Mouse (Mus musculus) erythroblast, embryonic 14.5 days (primary cell): ENCODE results near the gene Acsl3. TPM values are rescaled to one million over a fixed set of nuclear protein-coding genes. Genes with fewer than 3 reads are reported as not detected.

Experiments used
- H3K27me3 ChIP-seq: 2 replicates; pipeline ENCODE4 v1.6.1; 2012; ENCODE audit warnings: inconsistent platforms; ENCODE audit not compliant: control insufficient read depth
- H3K36me3 ChIP-seq: 2 replicates; pipeline ENCODE4 v1.6.1; 2012; ENCODE audit warnings: mild to moderate bottlenecking, inconsistent platforms; ENCODE audit not compliant: control insufficient read depth
- H3K4me1 ChIP-seq: 2 replicates; pipeline ENCODE4 v1.6.1; 2012; ENCODE audit warnings: inconsistent platforms; ENCODE audit not compliant: control insufficient read depth
- H3K4me3 ChIP-seq: replicated peaks from 2 replicates; pipeline ENCODE3; 2012; ENCODE audit warnings: moderate library complexity, mild to moderate bottlenecking, inconsistent platforms
- H3K9me3 ChIP-seq: 2 replicates; pipeline ENCODE4 v1.6.1; 2012; ENCODE audit warnings: low read length, inconsistent platforms, mixed read lengths; ENCODE audit not compliant: control insufficient read depth
- GATA1 ChIP-seq: IDR thresholded peaks from 2 replicates; pipeline ENCODE4 v1.6.1; 2012; ENCODE audit warnings: low read length, inconsistent platforms, mixed read lengths
- TAL1 ChIP-seq: IDR thresholded peaks from 3 replicates; pipeline ENCODE4 v1.6.1; 2012; ENCODE audit warnings: low read length, inconsistent platforms, mixed read lengths
- polyA plus RNA-seq: library from polyadenylated mRNA; stranded (reverse); fragments of >175 nt; gene quantifications from 2 replicates; pipeline ENCODE4 v1.2.3, GENCODE M21; 2012

Gene Acsl3
- polyA plus RNA-seq, 1 experiment: 0.11 TPM

DNA sequence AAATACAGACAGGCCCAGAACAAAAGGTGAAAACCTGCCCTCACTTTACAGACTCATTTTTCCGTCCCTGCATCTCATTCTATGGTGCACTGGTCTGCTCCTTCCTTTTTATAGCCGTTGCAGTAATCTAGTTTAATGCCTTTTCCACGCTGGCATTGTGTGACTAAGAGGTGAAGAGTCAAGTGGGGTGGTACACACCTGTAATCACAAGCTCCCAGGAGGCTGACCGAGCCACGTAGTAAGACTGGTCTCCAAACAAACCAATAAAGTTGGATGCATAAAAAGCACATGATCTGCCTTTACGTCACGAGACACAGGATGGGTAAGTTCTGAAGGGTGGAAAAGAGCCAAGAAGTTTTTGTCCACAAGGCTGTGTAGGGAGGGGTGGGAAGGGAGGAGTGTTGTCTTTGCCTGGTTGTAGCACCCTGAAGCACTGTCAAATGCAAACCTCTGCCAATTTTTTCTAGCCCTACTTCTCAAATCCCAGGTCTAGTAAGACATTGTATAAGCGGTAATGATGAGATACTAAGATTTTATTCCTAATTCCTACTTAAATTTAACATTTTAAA is 10.2 kb upstream of the Acsl3 start:
- H3K27me3 ChIP-seq: no peaks in the 10 kb centered on the region
- TF ChIP-seq GATA1 (no peak), TAL1 (no peak)
- H3K9me3 ChIP-seq: no peaks in the 10 kb centered on the region
- H3K4me3 ChIP-seq: no peak overlapping the region
- H3K36me3 ChIP-seq: no peaks in the 10 kb centered on the region
- no peaks in the 10 kb centered on the region for H3K4me1 ChIP-seq

DNA sequence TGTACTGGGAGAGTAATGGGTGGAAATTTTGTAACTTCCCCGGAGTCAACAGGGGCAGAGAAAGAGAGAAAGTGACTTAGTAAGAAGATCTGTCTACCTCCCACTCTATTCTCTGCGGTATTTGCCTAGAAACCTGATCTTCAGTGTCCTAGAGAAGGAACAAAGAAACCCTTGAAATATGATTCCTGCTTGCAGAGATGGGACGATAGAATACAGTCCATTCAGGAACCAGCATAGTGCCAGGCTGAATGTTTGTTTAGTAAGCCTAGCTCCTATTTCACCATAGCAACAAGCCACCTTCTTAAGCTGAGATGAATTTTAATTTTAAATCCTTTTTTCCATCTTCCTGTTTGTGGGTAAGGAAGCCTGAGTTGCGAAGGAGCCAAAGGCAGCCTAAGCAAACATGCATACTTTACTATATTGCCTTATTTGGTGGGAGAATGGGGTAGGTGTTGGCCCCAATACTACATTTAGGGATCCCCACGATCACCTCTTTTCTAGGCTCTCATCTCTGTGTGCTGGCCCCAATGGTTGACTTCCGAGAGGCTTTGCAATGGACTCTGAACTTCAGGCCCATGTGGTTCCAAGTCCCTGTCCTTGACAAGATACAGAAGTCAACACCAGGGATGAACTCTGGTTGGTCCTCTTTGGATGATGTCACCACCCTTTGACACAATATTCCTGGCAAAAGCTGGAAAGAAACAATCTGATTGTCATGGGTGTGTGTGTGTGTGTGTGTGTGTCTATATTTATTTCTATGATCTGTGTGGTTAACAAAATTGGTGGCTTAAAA is 8.2 kb upstream of the Acsl3 start:
- no peaks in the 10 kb centered on the region for H3K36me3 ChIP-seq
- no peaks in the 10 kb centered on the region for H3K27me3 ChIP-seq
- TF ChIP-seq GATA1 (no peak), TAL1 (no peak)
- no peaks in the 10 kb centered on the region for H3K4me1 ChIP-seq
- no peak overlapping the region for H3K4me3 ChIP-seq
- H3K9me3 ChIP-seq: no peaks in the 10 kb centered on the region

DNA sequence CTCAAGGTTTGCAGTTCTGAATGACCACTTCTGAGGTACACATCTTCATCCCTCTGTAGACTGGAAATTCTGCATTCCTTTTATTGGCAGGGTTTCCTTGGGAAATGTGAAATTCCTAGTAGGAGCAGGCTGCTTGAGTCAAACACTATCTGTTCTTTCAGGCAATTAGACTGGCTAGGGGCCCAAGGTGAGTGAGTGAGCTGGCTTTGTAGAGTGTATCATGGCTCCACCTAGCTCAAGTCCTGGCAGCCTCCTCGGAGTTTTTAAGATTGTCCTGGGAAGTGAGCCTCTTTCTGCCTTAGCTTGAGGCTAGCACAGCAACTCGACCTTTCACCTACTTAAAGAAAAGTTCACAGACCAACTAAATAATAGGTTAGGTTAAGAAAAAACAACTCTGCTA is 1.2 kb upstream of the Acsl3 start:
- Histone ChIP-seq H3K27me3 (no peaks in the 10 kb centered on the region), H3K36me3 (no peaks in the 10 kb centered on the region), H3K4me3 (no peak overlapping the region), H3K9me3 (no peaks in the 10 kb centered on the region), H3K4me1 (peaks cover 38% of the 10 kb centered on the region)
- TF ChIP-seq TAL1 (no peak), GATA1 (no peak)

GRCm38 (mm10) chr1:78657021-78657629 is 500 bp upstream of the Acsl3 start:
- Histone ChIP-seq H3K9me3 (no peaks in the 10 kb centered on the region), H3K4me3 (peak overlapping the region; percentile 92), H3K4me1 (peaks cover 38% of the 10 kb centered on the region), H3K36me3 (no peaks in the 10 kb centered on the region), H3K27me3 (no peaks in the 10 kb centered on the region)
- TF ChIP-seq TAL1 (no peak), GATA1 (no peak)

DNA sequence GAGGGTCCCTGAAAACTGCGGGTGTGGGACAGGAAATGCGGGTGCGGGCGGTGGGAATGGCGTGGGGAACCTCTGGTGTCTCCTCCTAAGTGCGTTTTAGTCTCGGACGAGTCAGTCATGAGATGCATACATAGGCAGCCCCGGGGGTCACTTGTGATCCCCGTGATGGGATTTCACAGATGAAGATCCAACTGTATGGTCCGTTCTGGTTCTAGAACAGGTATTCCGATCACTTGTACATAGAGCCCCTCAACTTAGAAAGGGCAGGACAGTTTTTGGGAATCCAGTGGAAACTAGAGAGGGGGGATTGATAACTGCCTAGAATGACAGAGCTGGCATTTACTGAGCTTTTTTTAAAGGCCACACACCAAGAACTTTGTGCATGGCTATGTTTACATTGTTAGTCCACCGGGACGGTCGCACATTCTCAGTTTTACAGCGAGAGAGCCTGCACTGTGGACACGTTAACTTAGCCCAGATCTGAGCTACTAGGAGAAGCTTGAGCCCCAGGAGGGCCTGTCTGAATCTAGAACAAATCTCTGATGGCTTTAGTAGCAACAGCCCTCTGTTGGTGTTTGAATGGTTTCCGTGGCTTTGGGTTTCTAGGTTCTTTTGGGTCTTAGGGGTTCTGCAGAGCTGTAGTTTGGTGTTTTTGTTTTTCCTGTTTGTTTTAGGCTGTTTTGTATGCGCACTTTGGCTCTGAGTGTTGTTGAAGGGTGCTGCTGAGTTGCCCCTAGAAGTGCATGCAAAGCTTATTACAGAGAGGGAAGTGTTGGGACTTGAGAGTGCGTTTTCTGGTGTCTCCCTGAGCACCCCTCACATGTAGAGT is 1.0 kb downstream of the Acsl3 start:
- TF ChIP-seq GATA1 (no peak), TAL1 (no peak)
- no peaks in the 10 kb centered on the region for H3K27me3 ChIP-seq
- H3K36me3 ChIP-seq: no peaks in the 10 kb centered on the region
- no peaks in the 10 kb centered on the region for H3K9me3 ChIP-seq
- H3K4me3 ChIP-seq: peak overlapping the region; percentile 92
- H3K4me1 ChIP-seq: peaks cover 38% of the 10 kb centered on the region

DNA sequence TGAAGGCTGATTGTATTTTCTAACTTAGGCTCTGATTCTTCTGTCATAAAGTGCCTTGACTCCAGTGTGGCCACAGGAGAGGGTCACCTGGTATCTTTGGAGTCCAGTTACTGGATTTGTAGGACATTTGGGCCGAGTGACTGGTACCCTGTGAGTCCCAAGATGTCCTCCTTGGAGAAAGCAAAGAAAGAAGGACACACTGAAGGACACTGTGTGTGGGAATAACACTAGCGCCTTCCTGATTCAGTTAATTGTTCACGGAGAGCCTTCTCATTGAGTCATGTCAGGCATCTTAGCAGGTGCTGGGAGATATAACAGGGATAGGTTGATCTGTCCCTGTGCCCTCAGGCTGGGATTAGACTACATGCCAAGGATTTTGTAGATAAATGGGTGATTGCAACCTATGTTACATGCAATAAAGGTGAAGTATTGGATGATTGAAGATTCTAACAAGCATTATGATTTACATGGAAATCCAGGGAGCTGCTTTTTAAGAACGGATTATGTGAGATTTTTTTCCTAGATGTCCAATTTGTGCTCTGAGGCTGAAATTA is 1.7 kb downstream of the Acsl3 start:
- H3K36me3 ChIP-seq: peaks cover 5% of the 10 kb centered on the region
- peaks cover 38% of the 10 kb centered on the region for H3K4me1 ChIP-seq
- no peaks in the 10 kb centered on the region for H3K9me3 ChIP-seq
- peak overlapping the region; percentile 92 for H3K4me3 ChIP-seq
- TF ChIP-seq GATA1: no peak
- no peak for TF ChIP-seq TAL1
- H3K27me3 ChIP-seq: no peaks in the 10 kb centered on the region

- peaks cover 11% of the 10 kb centered on the region for H3K4me1 ChIP-seq
- no peaks in the 10 kb centered on the region for H3K9me3 ChIP-seq
- no peak overlapping the region for H3K4me3 ChIP-seq
- TF ChIP-seq GATA1: no peak
- no peak for TF ChIP-seq TAL1
- peaks cover 42% of the 10 kb centered on the region for H3K36me3 ChIP-seq
- H3K27me3 ChIP-seq: no peaks in the 10 kb centered on the region
Observed at GRCm38 (mm10) chr1:78664326-78664725, 6.7 kb downstream of the Acsl3 start.

DNA sequence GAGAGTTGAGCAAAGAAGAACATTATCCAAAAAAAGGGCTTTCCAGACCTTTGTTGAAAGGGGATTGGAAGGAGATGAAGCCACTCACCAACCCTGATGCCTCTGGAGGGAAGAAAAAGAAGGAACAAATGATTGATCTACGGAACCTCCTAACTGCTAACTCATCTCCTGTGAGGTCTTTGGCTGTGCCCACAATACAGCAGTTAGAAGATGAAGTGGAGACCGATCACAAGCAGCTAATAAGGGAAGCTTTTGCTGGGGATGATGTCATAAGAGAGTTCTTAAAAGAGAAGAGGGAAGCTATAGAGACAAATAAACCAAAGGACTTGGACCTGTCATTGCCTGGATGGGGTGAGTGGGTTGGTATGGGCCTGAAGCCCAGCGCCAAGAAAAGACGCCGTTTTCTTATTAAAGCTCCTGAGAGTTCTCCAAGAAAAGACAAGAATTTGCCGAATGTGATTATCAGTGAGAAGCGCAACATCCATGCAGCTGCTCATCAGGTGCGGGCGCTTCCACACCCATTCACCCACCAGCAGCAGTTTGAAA is 8.4 kb downstream of the Acsl3 start:
- Histone ChIP-seq H3K4me3 (no peak overlapping the region), H3K9me3 (no peaks in the 10 kb centered on the region), H3K4me1 (peaks cover 3% of the 10 kb centered on the region; the same call in 1 of the 2 replicates), H3K36me3 (peaks cover 42% of the 10 kb centered on the region), H3K27me3 (no peaks in the 10 kb centered on the region)
- no peak for TF ChIP-seq TAL1
- no peak for TF ChIP-seq GATA1
